Mouse (Mus musculus) erythroid progenitor cell, adult 5-6 weeks (primary cell): ENCODE results near the gene Vat1l. TPM values are rescaled to one million over a fixed set of nuclear protein-coding genes. Genes with fewer than 3 reads are reported as not detected.

Experiments
- ATAC-seq: replicated peaks from 2 replicates; pipeline ENCODE4 v1.8.0; 2016; ENCODE audit warnings: moderate number of reproducible peaks, mild to moderate bottlenecking, moderate TSS enrichment, inconsistent platforms; ENCODE audit not compliant: poor library complexity, low FRiP score, severe bottlenecking
- total RNA-seq, 2 experiments: library from RNA; stranded (forward) in 1 of 2; stranded (reverse) in 1 of 2; fragments of 150-400 nt in 1 of 2; fragments of 186-747, 209-891 nt in 1 of 2; gene quantifications; 2 replicates each; pipeline versions ENCODE4 v1.2.3 to v1.2.4; 2015 to 2017; ENCODE audit warnings: low replicate concordance in 2 of 2

Gene Vat1l
- total RNA-seq (2015; ENCODE audit: low replicate concordance): not detected in 2 replicates
- not detected in 2 replicates for total RNA-seq (2017; ENCODE audit: low replicate concordance)

DNA sequence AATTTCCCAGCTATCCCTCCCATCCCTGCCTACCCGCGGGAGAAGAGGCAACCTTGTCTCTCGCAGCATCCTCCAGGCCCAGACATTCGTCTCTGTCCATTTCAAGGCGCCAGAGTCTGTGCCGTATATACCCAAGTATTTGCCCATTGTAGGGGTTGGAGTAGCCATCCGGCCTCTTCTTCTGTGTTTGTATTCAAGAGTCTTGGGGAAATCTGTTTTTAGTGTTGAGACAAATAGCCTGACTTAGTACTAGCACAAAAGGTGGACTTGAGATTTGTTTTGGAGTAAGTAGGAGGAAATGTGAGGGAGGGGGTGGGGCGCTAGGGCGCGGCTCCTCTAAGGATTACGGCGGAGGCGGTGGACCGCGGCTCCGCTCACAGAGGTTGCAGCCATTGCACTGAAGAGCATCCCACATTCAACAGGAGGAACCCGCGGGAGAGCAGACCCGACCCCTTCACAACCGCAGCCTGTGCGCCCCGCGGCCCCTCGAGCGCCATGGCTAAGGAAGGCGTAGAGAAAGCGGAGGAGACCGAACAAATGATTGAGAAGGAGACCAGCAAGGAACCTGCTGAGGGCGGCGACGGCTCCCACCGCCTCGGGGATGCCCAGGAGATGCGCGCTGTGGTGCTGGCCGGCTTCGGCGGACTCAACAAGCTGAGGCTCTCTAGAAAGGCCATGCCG is at the start of gene Vat1l:
Gene Vat1l, plus strand, starts transcription at position 392 of the 681 bp plus-strand sequence.
- ATAC-seq: no peak

DNA sequence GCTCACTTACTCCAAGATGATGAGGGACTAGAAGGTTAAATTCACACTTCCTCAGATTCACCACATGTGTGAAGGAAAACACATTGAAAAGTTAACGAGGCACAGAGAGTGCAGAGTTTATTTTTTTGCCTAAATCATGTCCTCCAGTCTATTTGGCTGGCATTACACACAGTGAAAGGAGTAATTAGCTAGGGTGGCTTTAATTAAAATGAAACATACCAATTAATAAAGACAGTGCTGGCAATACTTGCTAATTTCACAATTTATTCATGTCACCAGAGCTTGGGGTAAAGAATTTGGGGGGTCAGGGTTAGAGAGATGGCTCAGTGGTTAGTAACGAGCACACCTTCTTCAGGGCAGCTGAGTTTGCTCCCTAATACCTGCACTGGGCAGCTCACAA is 46.8 kb upstream of the Vat1l start:
- ATAC-seq: no peak

DNA sequence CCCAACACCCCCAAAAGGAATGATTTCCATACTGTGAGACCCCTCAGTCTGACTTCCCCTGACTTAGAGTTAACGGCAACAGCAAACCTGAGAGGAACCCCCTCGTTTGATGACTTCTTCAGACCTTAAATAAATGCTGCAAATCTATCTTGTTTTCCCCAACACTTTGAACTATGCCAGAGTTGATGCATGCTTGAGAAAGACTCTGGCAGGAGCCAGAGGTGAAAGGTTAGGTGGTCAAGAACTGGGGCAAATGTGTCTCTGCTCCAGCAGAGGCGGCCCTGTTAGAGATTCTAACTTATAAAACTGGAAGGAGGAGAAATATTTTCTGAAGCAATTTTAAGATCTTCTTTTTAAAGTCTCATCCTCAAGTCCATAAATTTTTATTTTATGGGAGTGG is 45.7 kb upstream of the Vat1l start:
- no peak for ATAC-seq

DNA sequence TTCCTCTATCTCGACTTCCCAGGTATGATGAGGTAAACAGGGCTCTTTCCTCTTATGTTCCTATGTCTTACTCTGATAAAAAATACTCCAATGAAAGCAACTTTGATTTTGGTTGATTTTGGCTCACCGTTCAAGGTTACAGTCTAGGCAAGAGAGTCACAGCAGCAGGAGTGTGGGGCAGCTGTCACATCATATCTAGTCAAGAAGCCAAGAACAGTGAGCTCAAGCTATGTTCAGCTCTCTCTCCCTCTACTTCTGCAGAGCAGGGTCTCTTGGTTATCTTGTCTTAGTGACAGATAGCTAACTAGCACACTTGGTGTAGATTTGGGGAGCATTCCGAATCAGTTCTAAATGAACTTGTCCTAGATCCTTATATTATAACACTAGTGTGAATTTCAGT is 41.5 kb upstream of the Vat1l start:
- ATAC-seq: no peak

DNA sequence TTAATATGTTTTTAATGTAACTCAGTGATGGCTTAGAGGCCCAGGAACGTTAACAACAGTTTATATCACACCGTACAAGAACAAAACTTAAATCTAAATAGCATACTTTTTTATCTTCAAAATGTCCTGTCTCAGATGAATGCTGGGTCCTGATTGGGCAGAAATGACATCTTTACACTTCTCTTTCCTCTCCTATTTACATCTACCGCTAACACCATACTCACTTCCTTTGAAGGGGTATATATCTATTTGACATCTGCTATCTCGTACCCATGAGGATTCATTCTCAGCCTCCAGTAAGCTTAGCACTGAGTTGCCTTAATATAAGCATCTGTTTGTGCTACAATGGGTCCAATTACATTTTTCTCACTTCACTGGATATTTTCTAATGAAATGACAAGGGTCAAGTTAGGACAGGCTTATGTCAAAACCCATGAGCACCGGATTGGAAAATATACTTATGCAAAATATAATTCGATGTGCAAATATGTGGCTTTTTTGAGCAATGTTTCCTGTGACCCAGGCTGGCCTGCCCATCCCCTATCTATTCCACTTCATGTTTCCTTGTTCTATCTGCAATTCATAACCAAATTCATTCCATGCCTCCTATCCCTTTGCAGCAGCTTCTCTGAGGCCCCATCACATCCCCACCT is 40.8 kb upstream of the Vat1l start:
- ATAC-seq: no peak

DNA sequence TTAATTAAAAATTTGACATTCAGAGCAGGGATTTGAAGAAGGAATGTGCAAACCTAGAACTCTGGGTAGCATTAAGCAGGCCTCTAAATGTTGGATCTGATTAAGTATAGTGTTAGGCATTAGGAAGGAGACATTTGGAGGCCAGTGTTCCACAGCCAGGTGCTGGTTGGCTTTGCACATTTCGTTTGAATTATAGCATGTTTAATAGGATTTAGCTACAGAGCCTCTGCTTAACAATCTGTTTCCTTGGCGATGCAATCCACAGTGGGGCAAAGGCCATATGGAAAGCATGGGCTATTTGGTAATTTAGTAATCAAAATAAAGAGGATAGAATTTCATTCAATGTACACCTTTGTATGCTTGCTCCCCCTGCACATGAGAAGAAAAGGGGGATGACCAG is 39.7 kb upstream of the Vat1l start:
- ATAC-seq: no peak

DNA sequence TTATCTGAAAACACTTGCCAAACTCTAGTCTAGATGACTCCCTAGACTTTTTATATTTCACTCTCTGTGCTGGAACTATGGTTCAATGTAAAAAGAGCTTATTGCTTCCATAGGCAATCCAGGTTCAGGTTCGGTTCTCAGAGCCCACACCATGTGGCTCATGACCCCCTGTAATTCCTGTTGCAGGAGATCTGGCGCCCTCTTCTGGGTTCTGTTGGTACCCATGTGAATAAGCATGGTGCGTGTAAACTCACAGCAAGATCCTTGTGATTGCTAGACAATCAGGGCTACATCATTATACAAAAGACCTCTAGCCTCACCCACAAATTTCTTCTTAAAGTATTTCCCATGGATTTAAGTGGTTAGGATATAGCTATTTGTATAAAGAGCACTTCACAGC is 28.7 kb upstream of the Vat1l start:
- no peak for ATAC-seq

DNA sequence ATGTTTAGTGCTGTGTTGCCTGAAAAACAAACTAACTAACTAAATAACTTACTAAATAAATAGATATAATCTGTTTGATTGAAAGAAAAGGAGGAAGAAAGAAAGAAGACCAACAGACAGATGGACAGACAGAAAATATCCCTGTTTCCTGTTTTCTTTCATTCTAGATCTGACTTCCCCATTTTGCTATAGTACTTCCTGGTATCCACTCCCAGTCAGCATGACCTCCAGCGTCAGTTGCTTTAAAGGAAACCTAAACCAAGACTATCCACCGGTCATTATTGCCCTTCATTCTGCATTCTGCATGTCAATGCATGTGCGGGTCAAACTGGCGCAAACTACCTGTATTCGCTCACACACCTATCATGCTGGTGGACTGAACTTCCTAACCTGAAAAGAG is 12.1 kb upstream of the Vat1l start:
- no peak for ATAC-seq

DNA sequence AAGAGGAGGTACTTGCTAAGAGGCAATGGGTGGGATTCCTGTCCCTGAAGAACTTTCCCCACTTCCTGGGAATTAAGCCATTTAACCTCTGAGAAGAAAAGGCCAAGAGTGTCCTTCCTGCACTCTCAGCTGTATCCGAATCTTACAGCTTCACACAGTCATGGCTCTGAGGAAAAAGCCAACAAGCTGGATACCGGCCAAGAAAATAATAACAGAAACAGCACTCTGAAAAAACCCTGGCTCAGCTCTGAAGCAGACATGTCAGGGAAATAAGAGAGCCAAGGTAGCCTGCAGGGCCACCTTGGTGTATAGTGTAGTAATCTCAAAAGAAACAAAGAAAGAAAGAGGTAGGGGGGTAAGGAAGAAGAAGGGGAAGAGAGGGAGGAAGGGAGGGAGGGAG is 6.4 kb upstream of the Vat1l start:
- ATAC-seq: no peak

DNA sequence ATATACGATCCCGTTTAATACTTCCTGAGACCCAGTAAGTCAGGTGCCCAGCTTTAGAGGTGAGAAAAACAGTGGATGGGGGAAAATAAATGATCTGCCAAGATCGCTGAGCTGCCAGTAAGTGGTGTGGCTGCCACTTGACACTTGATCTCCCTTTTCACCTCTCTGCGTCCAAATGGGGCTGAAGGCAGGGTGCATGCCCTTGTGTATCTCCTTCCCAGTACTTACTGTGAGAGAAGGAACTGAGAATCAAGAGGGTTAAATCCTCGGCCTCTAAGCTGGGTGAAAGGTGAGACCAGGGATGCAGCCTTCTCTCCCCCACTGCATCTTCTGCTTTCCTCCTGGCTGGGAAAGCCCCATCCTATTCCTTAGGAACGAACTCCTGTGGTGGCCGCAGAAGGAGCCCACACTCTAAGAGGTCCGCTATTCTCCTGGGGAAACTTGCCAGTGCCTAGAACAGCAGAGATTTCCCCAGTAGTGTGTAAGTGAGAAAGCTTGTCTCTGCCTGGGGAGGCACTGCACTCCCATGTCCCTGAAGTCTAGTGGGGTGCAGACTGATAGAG is 1.1 kb downstream of the Vat1l start:
- no peak for ATAC-seq

DNA sequence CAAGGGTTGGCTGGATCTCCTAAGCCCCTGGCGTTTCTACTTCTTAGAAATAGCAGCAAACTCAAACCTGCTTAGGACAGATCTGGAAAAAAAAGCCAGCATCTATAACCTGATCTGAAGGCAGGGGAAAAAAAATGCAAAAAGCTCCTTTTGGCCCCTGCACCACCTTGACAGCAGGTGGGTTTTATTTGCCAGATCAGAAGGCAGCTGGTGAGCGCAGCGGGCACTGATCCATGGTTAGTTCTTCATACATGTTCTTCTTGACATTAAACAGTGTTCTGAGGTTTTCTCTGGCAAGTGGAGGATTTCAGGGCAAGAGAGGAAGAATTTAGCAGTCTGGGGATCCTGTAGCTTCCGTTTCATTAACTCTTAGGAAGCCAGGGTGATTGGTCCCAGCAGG is 1.6 kb downstream of the Vat1l start:
- no peak for ATAC-seq

DNA sequence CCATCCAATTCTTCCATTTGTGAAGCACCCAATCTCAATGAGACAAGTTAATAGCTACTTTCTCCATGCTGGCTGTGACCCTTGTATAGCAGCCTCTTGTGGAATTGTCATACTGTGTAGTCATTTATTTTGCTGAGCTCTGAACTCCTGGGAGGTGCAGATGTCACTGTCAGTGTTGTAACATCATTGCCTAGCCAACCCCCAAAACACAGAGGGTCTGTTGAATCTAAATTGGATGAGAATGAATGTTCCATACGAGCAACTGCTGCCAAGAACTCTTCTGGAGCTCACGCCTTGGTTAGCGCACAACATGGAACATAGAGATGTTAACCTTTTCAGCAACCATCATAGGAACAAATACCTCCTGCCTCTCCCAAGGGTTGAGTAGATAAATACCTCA is 15.4 kb downstream of the Vat1l start:
- ATAC-seq: no peak

DNA sequence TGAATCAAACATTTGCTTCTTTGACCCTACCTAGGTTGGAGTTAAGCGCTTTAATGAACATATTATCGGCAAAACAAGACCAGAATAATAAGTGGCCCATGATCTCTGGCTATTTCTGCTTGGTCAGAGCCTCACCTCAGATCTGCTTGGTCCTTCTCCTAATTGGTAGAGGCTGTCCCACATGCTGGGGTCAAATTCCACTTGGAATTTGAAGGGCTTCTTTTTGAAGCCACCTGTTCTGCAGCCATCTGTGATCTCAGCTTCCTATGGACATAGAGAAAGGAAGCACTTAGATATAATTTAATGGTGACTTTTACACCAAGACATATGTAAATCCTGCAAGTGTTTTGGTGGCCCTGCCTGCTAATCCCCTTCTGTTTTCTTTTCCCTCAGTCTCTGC is 16.6 kb downstream of the Vat1l start:
- no peak for ATAC-seq

DNA sequence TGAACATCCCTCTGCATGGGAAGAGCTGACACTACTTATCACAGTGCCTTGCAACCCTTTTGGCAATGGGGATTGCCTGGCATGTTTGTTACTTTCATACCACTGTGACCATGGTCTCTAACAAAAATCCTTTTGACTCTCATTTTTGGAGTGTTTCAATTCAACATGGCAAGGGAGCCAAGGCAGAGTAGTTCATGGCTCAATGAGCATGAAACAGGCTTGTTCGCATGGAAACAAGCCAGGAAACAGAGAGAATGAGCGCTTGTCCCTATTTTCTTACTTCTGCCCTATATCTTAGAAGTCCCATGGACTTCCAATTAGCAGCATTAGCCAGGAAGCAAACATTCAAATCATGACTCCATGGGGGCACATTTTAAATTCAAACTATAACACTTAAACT is 18.6 kb downstream of the Vat1l start:
- ATAC-seq: no peak

DNA sequence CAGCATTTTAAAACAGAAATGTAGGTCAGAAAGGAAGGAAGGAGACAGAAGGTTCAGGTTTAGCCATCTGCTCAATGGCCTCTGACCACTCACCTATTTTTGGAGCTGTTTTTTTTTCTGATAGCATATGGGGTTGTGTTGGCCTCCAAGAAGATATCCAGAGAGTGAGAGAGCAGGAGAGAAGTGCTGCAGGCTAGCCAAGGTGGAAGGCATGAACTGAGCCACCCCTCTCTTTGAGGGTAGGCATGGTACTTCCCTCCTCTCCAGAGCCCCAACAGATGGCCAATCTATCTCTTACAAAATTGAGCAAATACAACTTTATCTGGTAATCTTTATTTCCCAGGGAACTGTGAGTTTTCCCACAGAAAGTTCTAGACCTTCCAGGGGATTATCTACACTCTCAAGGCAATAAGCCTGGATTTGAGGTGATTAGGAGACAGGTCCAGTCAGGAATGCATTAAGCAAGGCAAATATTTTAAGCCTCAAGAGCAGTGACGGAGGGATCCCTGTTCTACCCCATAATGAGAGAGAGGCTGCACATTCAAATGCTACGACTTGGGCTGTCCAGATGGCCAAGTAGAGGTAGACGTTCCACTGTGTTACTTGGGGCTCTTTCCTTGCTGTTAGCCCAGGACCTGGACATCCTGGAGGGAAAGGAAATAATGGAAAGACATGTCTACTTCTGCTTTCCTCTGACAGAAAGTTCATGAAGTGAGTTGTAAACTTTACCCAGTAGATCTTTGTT is 46.1 kb downstream of the Vat1l start:
- ATAC-seq: no peak

DNA sequence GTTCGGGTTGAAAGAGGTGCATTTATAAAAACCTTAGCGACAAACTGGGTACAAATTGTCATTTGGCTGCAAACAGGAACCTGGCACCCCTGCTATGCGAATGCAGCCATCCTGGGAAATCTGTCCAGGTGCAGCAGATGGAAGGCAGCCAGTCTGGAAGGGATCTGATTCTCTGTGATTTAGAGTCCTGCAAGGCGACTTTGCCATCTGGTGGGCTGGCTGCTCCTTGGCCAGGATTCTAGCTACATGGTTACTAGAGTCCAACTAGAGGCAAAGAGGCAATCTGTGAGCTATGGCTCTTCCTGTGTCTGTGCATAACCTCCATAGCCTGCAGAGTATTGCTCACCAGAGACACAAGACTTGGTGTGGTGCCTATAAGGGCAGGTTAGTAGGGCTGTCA is 53.3 kb downstream of the Vat1l start:
- no peak for ATAC-seq

DNA sequence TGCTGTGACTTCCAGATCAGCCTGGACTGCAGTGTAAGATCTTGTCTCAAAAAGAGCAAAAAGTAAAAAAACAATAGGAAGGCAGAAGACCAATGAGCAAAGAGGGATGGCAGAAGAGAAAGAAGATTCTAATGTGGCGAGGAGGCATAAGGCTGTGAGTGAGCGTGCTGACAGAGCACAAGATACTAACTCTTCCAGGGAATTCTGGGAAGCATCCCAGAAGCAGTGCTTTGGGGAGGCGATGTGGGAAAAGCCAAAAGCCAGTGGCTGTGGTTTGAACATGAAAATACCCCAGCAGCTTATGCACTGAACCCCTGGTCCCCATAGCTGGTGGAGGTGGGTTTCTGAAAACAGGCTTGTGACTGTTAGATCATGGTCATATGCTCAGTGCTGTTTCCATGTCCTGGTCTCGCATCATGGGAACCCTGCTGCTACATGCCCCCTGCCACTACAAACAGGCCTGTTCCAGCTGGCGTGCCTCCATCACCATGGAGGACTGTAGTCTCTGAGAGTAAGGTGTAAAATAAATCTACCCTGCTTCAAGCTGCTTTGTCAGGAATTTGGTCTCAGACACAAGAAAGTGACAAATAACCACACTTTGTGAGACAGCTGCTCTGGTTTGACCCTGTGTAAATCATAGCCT is 54.4 kb downstream of the Vat1l start:
- no peak for ATAC-seq

DNA sequence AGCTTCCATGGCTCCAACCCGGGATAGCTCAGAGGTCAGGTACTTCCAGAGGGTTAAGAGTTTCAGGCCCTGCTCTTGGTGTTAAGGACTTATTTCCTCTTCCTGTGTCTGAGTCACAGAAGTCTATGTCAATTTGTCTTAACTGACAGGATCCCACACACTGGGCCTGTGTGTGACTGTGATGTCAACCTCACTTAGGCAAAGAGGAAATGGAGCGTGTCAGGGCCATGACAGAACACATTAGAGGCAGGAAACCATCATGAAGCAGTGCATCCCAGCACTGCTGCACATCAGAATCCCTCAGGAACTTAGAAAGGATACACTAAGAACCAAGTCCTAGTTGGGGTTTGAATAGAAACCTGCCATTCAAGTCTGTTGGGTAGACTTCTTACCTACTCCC is 56.9 kb downstream of the Vat1l start:
- ATAC-seq: no peak

DNA sequence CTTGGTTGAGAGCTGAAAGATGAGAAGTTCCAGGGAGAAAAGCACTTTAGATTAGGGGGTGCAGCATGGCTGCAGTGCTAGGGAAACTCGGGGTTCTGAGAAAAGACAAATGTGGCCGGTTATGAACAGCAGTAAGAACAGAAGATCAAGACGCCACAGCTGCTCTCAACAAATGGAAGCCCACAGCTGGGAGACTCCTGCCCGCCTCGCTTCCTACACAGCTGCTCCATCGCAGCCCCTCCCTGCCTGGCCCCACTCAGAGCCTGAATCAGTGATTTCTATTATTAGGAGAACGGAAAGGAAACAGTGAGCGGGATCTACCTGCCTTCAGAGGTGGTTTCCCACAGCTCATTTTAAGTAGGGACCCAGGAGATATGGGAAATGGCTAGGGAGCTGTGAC is 69.1 kb downstream of the Vat1l start:
- no peak for ATAC-seq

DNA sequence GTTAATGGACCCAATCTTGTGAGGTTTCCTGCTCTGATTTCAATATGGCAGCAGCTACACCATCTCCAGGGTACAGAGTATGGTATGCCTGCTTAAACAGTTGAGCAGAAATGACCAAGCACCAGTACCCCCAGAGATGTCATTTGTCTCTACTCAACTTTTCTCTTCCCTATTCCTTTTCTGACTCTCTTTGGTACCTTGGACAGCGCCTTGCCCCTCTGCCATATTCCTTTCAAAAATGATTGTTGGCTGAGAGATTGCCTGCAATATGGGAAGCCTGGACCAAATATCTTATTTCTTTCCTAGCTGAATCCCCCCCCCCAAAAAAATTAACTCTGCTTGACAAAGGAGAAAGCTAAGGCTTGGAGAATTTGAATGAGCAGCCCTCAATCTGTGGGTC is 75.7 kb downstream of the Vat1l start:
- ATAC-seq: no peak
